Mouse (Mus musculus) cerebellum, adult 11-12 months (tissue): Measurements from ENCODE around the gene Sart1.
A peak's percentile ranks its signal among the peaks of the same experiment; 100 is the strongest.

ENCODE experiments used
- DNase-seq: peaks from one replicate; pipeline ENCODE4 v3.0.0; 2022

The Sart1 gene

GRCm38 (mm10) chr19:5388588-5389242 is at the start of gene Sart1:
TSS of gene Sart1 (minus strand) at chr19:5388703.
- DNase-seq, result peak; percentile 97

- no peak for DNase-seq
Observed at GRCm38 (mm10) chr19:5433951-5434350, 45.4 kb upstream of the Sart1 start.

GRCm38 (mm10) chr19:5432992-5433852 is 44.7 kb upstream of the Sart1 start:
- DNase-seq, result peak; percentile 58

GRCm38 (mm10) chr19:5431911-5432464 is 43.5 kb upstream of the Sart1 start:
- no peak for DNase-seq

GRCm38 (mm10) chr19:5430408-5430807 is 41.9 kb upstream of the Sart1 start:
- DNase-seq, result no peak

- DNase-seq, result peak; percentile 70
Observed at GRCm38 (mm10) chr19:5429806-5430205, 41.3 kb upstream of the Sart1 start.

- DNase-seq, result no peak
Observed at GRCm38 (mm10) chr19:5429219-5429618, 40.7 kb upstream of the Sart1 start.

GRCm38 (mm10) chr19:5428083-5428482 is 39.6 kb upstream of the Sart1 start:
- DNase-seq, result no peak

- DNase-seq, result peak; percentile 48
Observed at GRCm38 (mm10) chr19:5426640-5427290, 38.3 kb upstream of the Sart1 start.

- DNase-seq, result peak; percentile 74
Observed at GRCm38 (mm10) chr19:5425906-5426565, 37.5 kb upstream of the Sart1 start.

- peak; percentile 90 for DNase-seq
Observed at GRCm38 (mm10) chr19:5424782-5425741, 36.6 kb upstream of the Sart1 start, which contains the start of the genes Drap1 and AI837181. TSS of gene Drap1 (minus strand) at chr19:5424979. TSS of gene AI837181 (plus strand) at chr19:5425144.

GRCm38 (mm10) chr19:5424092-5424781 is 35.7 kb upstream of the Sart1 start:
- DNase-seq, result peak; percentile 86

- DNase-seq, result peak; percentile 57
Observed at GRCm38 (mm10) chr19:5423561-5423960, 35.1 kb upstream of the Sart1 start.

GRCm38 (mm10) chr19:5422895-5423443 is 34.5 kb upstream of the Sart1 start:
- DNase-seq, result peak; percentile 61

GRCm38 (mm10) chr19:5422267-5422666 is 33.8 kb upstream of the Sart1 start:
- DNase-seq, result peak; percentile 71

GRCm38 (mm10) chr19:5421784-5422183 is 33.3 kb upstream of the Sart1 start:
- DNase-seq, result no peak

- DNase-seq, result no peak
Observed at GRCm38 (mm10) chr19:5420579-5420978, 32.1 kb upstream of the Sart1 start.

GRCm38 (mm10) chr19:5419630-5420029 is 31.1 kb upstream of the Sart1 start:
- no peak for DNase-seq

GRCm38 (mm10) chr19:5418750-5419466 is 30.4 kb upstream of the Sart1 start:
- DNase-seq, result no peak

- no peak for DNase-seq
Observed at GRCm38 (mm10) chr19:5414534-5414957, 26.0 kb upstream of the Sart1 start.
